ENCODE assay signal across 11 mouse cellular contexts in the genomic region with DNA sequence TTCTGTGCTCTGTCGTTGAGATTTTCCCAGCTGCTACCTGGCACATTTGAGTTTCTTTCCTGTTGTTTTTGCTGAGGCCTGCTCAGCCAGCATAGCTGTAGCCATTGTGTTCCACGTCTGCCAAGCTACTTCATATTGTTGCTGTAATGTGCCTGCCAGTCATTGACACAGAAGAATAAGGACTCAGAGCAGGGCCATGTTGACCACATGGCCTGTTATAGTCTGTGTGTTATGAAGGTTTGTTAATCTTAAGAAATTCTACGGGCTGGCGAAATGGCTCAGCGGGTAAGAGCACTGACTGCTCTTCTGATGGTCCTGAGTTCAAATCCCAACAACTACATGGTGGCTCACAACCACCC. TPM values are rescaled to one million over a fixed set of nuclear protein-coding genes. Genes with fewer than 3 reads are reported as not detected.
DNase-seq lines count a peak whose midpoint lies in the region; ATAC-seq and TF ChIP-seq lines count a peak whose summit lies in the region.
"Had no signal": no experiment of that assay in that cellular context is flagged by ENCODE, and none has a peak within 500 bp of the region (broad histone marks: within the 10 kb centered on the region; RNA-seq: fewer than 3 reads in every experiment).

No protein-coding gene starts in this region.

- no peak for TF ChIP-seq POLR2A in small intestine, adult 2 months (IDR thresholded peaks at IDR 0.05; ENCODE audit: low read depth, low read length)

- peak overlapping the region; percentile 22; the same call in 1 of the 2 replicates for H3K27ac ChIP-seq in heart, embryonic 11.5 days (ENCODE audit: low read depth, low read length)
- no peak overlapping the region for H3K27ac ChIP-seq in heart, embryonic 10.5 days
- peak overlapping the region; percentile 75 for H3K27ac ChIP-seq in lung, postnatal 0 days (ENCODE audit: low read length)
- H3K27ac ChIP-seq in hindbrain, embryonic 13.5 days = peak overlapping the region; percentile 80
- H3K27ac ChIP-seq in small intestine, adult 2 months (ENCODE audit: insufficient read depth, low read depth, low read length) = peak overlapping the region; percentile 25
- H3K27ac ChIP-seq: liver, embryonic 14.5 days had no signal

- H3K9ac ChIP-seq in heart, embryonic 11.5 days (ENCODE audit: low read depth, low read length) = no peak overlapping the region
- H3K9ac ChIP-seq in lung, postnatal 0 days (replicated peaks; ENCODE audit: low read depth) = 0 out of 2 replicates have a peak overlapping the region, but pooled peaks have one; percentile 16
- no peak overlapping the region for H3K9ac ChIP-seq in hindbrain, embryonic 13.5 days
- H3K9ac ChIP-seq: liver, embryonic 14.5 days had no signal

- no peaks in the 10 kb centered on the region for H3K4me1 ChIP-seq in heart, embryonic 11.5 days (ENCODE audit: control insufficient read depth, insufficient read depth, low read length)
- no peaks in the 10 kb centered on the region for H3K4me1 ChIP-seq in heart, embryonic 10.5 days
- peaks cover 4% of the 10 kb centered on the region; the same call in 1 of the 2 replicates for H3K4me1 ChIP-seq in lung, postnatal 0 days (ENCODE audit: insufficient read depth, low read depth, low read length)
- peaks cover 13% of the 10 kb centered on the region; the same call in 1 of the 2 replicates for H3K4me1 ChIP-seq in hindbrain, embryonic 13.5 days (replicated peaks)
- no peaks in the 10 kb centered on the region for H3K4me1 ChIP-seq in small intestine, adult 2 months (ENCODE audit: control insufficient read depth, insufficient read depth, insufficient read length, low read length)

- no peak overlapping the region for H3K4me3 ChIP-seq in heart, embryonic 11.5 days (ENCODE audit: low read depth, low read length)
- H3K4me3 ChIP-seq in heart, embryonic 10.5 days = no peak overlapping the region
- H3K4me3 ChIP-seq in lung, postnatal 0 days (ENCODE audit: low read depth, low read length) = no peak overlapping the region
- H3K4me3 ChIP-seq in hindbrain, embryonic 13.5 days = no peak overlapping the region
- H3K4me3 ChIP-seq in small intestine, adult 2 months (ENCODE audit: low read depth, low read length) = no peak overlapping the region

- DNase-seq in heart, embryonic 10.5 days (ENCODE audit: low spot score) = no peak
- DNase-seq in lung, postnatal 0 days (ENCODE audit: low spot score) = no peak
- DNase-seq in lung, postnatal 14 days = no peak
- DNase-seq in layer of hippocampus, postnatal 36 days = no peak
- no peak for DNase-seq in thymus, postnatal 4 days
- DNase-seq: adrenal gland, postnatal 25 days had no signal

- no peak overlapping the region for H3K4me2 ChIP-seq in heart, embryonic 11.5 days
- H3K4me2 ChIP-seq in lung, postnatal 0 days (replicated peaks; ENCODE audit: low read depth, low read length) = no peak overlapping the region
- H3K4me2 ChIP-seq in hindbrain, embryonic 13.5 days = no peak overlapping the region

- 63% methylated on average over 5 of the region's 5 CpGs for WGBS in heart, embryonic 11.5 days (ENCODE audit: insufficient replicate concordance)
- 67% methylated on average over 5 of the region's 5 CpGs for WGBS in heart, embryonic 10.5 days
- WGBS in lung, postnatal 0 days = 60% methylated on average over 5 of the region's 5 CpGs
- WGBS in hindbrain, embryonic 13.5 days = 39% methylated on average over 5 of the region's 5 CpGs
- 66% methylated on average over 5 of the region's 5 CpGs for WGBS in small intestine, adult 2 months

- H3K36me3 ChIP-seq in heart, embryonic 11.5 days (ENCODE audit: control insufficient read depth, insufficient read depth, low read length) = no peaks in the 10 kb centered on the region
- no peaks in the 10 kb centered on the region for H3K36me3 ChIP-seq in heart, embryonic 10.5 days
- no peaks in the 10 kb centered on the region for H3K36me3 ChIP-seq in lung, postnatal 0 days (ENCODE audit: insufficient read depth, low read length)
- H3K36me3 ChIP-seq in hindbrain, embryonic 13.5 days = no peaks in the 10 kb centered on the region
- H3K36me3 ChIP-seq in small intestine, adult 2 months (ENCODE audit: control insufficient read depth, insufficient read depth, low read length) = no peaks in the 10 kb centered on the region

- ATAC-seq in heart, embryonic 11.5 days (replicated peaks; ENCODE audit: insufficient number of reproducible peaks, low FRiP score, low TSS enrichment) = no peak
- peak; percentile 44 for ATAC-seq in lung, postnatal 0 days
- ATAC-seq in hindbrain, embryonic 13.5 days (ENCODE audit: low FRiP score) = no peak; the same call in 1 of the 2 replicates

- no peaks in the 10 kb centered on the region for H3K9me3 ChIP-seq in heart, embryonic 11.5 days (replicated peaks; ENCODE audit: control insufficient read depth, low read length)
- no peaks in the 10 kb centered on the region for H3K9me3 ChIP-seq in heart, embryonic 10.5 days
- no peaks in the 10 kb centered on the region for H3K9me3 ChIP-seq in lung, postnatal 0 days (ENCODE audit: low read length)
- no peaks in the 10 kb centered on the region for H3K9me3 ChIP-seq in hindbrain, embryonic 13.5 days

- TF ChIP-seq CTCF in lung, postnatal 0 days (IDR thresholded peaks at IDR 0.05) = no peak
- TF ChIP-seq CTCF in small intestine, adult 2 months (IDR thresholded peaks at IDR 0.05; ENCODE audit: extremely low read depth, insufficient read length, insufficient replicate concordance, low read depth, low read length) = no peak

- TF ChIP-seq EP300 in lung, postnatal 0 days (IDR thresholded peaks at IDR 0.05) = no peak

- no peaks in the 10 kb centered on the region for H3K27me3 ChIP-seq in heart, embryonic 11.5 days (ENCODE audit: control insufficient read depth, insufficient read depth, low read length)
- H3K27me3 ChIP-seq in heart, embryonic 10.5 days (ENCODE audit: insufficient read depth, poor library complexity, severe bottlenecking) = no peaks in the 10 kb centered on the region
- no peaks in the 10 kb centered on the region for H3K27me3 ChIP-seq in lung, postnatal 0 days (replicated peaks; ENCODE audit: insufficient read depth, low read length)
- H3K27me3 ChIP-seq in hindbrain, embryonic 13.5 days = no peaks in the 10 kb centered on the region
- no peaks in the 10 kb centered on the region for H3K27me3 ChIP-seq in small intestine, adult 2 months (ENCODE audit: control insufficient read depth, insufficient read depth, low read length)

RNA-seq across cellular contexts. Expression of gene Gm17387, which starts 2.2 kb away (rescaled TPM):
- polyA plus RNA-seq in heart, embryonic 11.5 days (2014; fragmentation: Nextera tagmentation; extraction: Ambion mirVana) = not detected in 2 replicates
- not detected in 2 replicates for polyA plus RNA-seq in heart, embryonic 10.5 days (2016; fragmentation: Nextera tagmentation; extraction: Ambion mirVana)
- not detected in 2 replicates for polyA plus RNA-seq in lung, postnatal 0 days (2015; fragmentation: Nextera tagmentation; extraction: Ambion mirVana)
- polyA plus RNA-seq in hindbrain, embryonic 13.5 days (2015; fragmentation: Nextera tagmentation; extraction: Ambion mirVana) = not detected in 2 replicates
- polyA plus RNA-seq in small intestine, adult 2 months (2012; rRNA removed) = not detected in 2 replicates
- not detected for total RNA-seq in layer of hippocampus, postnatal 36 days (2021)
- total RNA-seq: adrenal gland, postnatal 25 days; left cerebral cortex, adult 18-20 months had no signal
- polyA plus RNA-seq: liver, embryonic 14.5 days had no signal

RNA-seq across cellular contexts. Expression of gene Ifitm6, which starts 9.0 kb away (rescaled TPM):
- 0.26 TPM in 1 of 2 replicates, not detected in the other for polyA plus RNA-seq in heart, embryonic 11.5 days (2014; fragmentation: Nextera tagmentation; extraction: Ambion mirVana)
- polyA plus RNA-seq in heart, embryonic 10.5 days (2016; fragmentation: Nextera tagmentation; extraction: Ambion mirVana) = not detected in 2 replicates
- polyA plus RNA-seq in lung, postnatal 0 days (2015; fragmentation: Nextera tagmentation; extraction: Ambion mirVana) = 7.4 and 7.7 TPM in 2 replicates
- polyA plus RNA-seq in hindbrain, embryonic 13.5 days (2015; fragmentation: Nextera tagmentation; extraction: Ambion mirVana) = 0.53 TPM in 2 replicates
- polyA plus RNA-seq in small intestine, adult 2 months (2012; rRNA removed) = 2.5 and 3.1 TPM in 2 replicates
- under 1 TPM in 1 of 2 experiments, not detected in 1; 0.63 TPM for total RNA-seq in layer of hippocampus, postnatal 36 days (2021)
- total RNA-seq: adrenal gland, postnatal 25 days had no signal

RNA-seq across cellular contexts. Expression of gene Ifitm3, which starts 16.1 kb away (rescaled TPM):
- 32.5 and 36.2 TPM in 2 replicates for polyA plus RNA-seq in heart, embryonic 11.5 days (2014; fragmentation: Nextera tagmentation; extraction: Ambion mirVana)
- polyA plus RNA-seq in heart, embryonic 10.5 days (2016; fragmentation: Nextera tagmentation; extraction: Ambion mirVana) = 24.5 and 32.7 TPM in 2 replicates
- 779 and 1,037 TPM in 2 replicates for polyA plus RNA-seq in lung, postnatal 0 days (2015; fragmentation: Nextera tagmentation; extraction: Ambion mirVana)
- polyA plus RNA-seq in hindbrain, embryonic 13.5 days (2015; fragmentation: Nextera tagmentation; extraction: Ambion mirVana) = 29.0 and 29.1 TPM in 2 replicates
- 101 and 147 TPM in 2 replicates for polyA plus RNA-seq in small intestine, adult 2 months (2012; rRNA removed)
- total RNA-seq in layer of hippocampus, postnatal 36 days (2021) = 10 to 100 TPM; 11.1 to 11.4 TPM

RNA-seq across cellular contexts. Expression of gene B4galnt4, which starts 34.2 kb away (rescaled TPM):
- polyA plus RNA-seq in heart, embryonic 11.5 days (2014; fragmentation: Nextera tagmentation; extraction: Ambion mirVana) = 1.4 and 2.6 TPM in 2 replicates
- polyA plus RNA-seq in heart, embryonic 10.5 days (2016; fragmentation: Nextera tagmentation; extraction: Ambion mirVana) = 2.6 and 12.7 TPM in 2 replicates
- 0.13 and 0.20 TPM in 2 replicates for polyA plus RNA-seq in lung, postnatal 0 days (2015; fragmentation: Nextera tagmentation; extraction: Ambion mirVana)
- 44.8 and 47.2 TPM in 2 replicates for polyA plus RNA-seq in hindbrain, embryonic 13.5 days (2015; fragmentation: Nextera tagmentation; extraction: Ambion mirVana)
- polyA plus RNA-seq in small intestine, adult 2 months (2012; rRNA removed) = 5.4 and 15.8 TPM in 2 replicates
- 10 to 100 TPM; 92.2 to 92.3 TPM for total RNA-seq in layer of hippocampus, postnatal 36 days (2021)

RNA-seq across cellular contexts. Expression of gene Pkp3, which starts 51.3 kb away (rescaled TPM):
- polyA plus RNA-seq in heart, embryonic 11.5 days (2014; fragmentation: Nextera tagmentation; extraction: Ambion mirVana) = 0.67 and 0.68 TPM in 2 replicates
- 0.94 and 3.4 TPM in 2 replicates for polyA plus RNA-seq in heart, embryonic 10.5 days (2016; fragmentation: Nextera tagmentation; extraction: Ambion mirVana)
- polyA plus RNA-seq in lung, postnatal 0 days (2015; fragmentation: Nextera tagmentation; extraction: Ambion mirVana) = 14.4 and 15.3 TPM in 2 replicates
- polyA plus RNA-seq in hindbrain, embryonic 13.5 days (2015; fragmentation: Nextera tagmentation; extraction: Ambion mirVana) = 0.27 and 0.32 TPM in 2 replicates
- 87.5 and 236 TPM in 2 replicates for polyA plus RNA-seq in small intestine, adult 2 months (2012; rRNA removed)
- not detected for total RNA-seq in layer of hippocampus, postnatal 36 days (2021)
